Mouse (Mus musculus) erythroblast, embryonic 14.5 days (primary cell): ENCODE results near the gene Mycn. TPM values are rescaled to one million over a fixed set of nuclear protein-coding genes. Genes with fewer than 3 reads are reported as not detected.

Experiments used
- H3K27me3 ChIP-seq: 2 replicates; pipeline ENCODE4 v1.6.1; 2012; ENCODE audit warnings: inconsistent platforms; ENCODE audit not compliant: control insufficient read depth
- H3K36me3 ChIP-seq: 2 replicates; pipeline ENCODE4 v1.6.1; 2012; ENCODE audit warnings: mild to moderate bottlenecking, inconsistent platforms; ENCODE audit not compliant: control insufficient read depth
- H3K4me1 ChIP-seq: 2 replicates; pipeline ENCODE4 v1.6.1; 2012; ENCODE audit warnings: inconsistent platforms; ENCODE audit not compliant: control insufficient read depth
- H3K4me3 ChIP-seq: replicated peaks from 2 replicates; pipeline ENCODE3; 2012; ENCODE audit warnings: moderate library complexity, mild to moderate bottlenecking, inconsistent platforms
- H3K9me3 ChIP-seq: 2 replicates; pipeline ENCODE4 v1.6.1; 2012; ENCODE audit warnings: low read length, inconsistent platforms, mixed read lengths; ENCODE audit not compliant: control insufficient read depth
- GATA1 ChIP-seq: IDR thresholded peaks from 2 replicates; pipeline ENCODE4 v1.6.1; 2012; ENCODE audit warnings: low read length, inconsistent platforms, mixed read lengths
- TAL1 ChIP-seq: IDR thresholded peaks from 3 replicates; pipeline ENCODE4 v1.6.1; 2012; ENCODE audit warnings: low read length, inconsistent platforms, mixed read lengths
- polyA plus RNA-seq: library from polyadenylated mRNA; stranded (reverse); fragments of >175 nt; gene quantifications from 2 replicates; pipeline ENCODE4 v1.2.3, GENCODE M21; 2012

Gene Mycn
- polyA plus RNA-seq, 1 experiment = 0.02 TPM

DNA sequence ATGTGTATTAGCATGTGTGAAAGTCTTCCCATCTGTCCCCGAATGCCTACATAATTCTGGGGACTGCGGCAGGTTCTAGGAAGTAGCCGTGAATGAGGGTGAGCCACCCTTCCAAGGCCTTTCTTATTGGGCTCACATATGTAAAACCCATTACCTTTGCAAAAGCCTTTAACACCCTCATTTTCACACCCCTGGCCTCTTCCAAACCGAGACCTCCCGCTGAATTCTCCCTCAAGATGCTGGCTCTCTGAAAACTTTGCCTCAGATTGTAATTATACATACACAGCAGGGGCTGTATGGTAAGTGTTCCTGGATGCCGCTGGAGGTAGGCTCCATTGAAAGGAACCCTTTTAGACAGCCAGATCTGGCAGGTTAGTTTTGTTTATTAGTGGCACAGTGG is 1.6 kb upstream of the Mycn start:
- TF ChIP-seq TAL1 (no peak), GATA1 (no peak)
- Histone ChIP-seq H3K4me1 (peaks cover 9% of the 10 kb centered on the region; the same call in 1 of the 2 replicates), H3K4me3 (no peak overlapping the region), H3K27me3 (peaks cover 65% of the 10 kb centered on the region), H3K9me3 (peaks cover 6% of the 10 kb centered on the region; the same call in 1 of the 2 replicates), H3K36me3 (no peaks in the 10 kb centered on the region)

DNA sequence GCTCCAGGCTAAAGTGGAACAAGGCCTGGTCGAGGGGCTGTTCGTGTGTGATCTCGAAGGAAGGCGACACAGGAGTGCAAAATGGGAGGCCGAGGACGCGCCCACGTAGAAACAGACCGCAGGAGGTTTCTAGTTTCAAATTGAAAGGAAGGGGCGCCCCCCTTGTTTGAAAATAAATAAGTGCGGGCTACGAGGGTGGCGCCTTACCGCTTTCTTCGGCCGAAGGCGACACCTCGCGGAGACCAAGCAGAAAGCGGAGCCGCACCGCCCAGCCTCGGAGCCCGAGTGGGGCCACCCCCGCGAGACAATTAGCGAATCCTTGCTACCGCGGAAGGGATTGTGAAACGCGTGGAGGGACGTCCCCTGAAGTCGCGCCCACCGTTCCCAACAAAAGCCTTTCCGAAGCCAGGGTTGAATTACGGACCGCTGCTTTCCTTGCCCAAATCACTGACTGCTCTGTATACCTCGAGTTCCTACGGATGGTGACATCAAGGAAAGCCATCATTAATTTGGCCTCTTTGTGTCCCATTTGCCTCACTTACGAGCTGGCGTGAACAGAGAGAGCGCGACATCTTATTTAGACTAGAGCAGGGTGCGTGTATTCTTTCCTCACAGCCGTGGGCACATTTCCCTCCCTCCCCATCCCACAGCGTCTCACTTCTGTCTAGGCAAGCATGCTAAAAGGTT is 793 bp upstream of the Mycn start:
- peaks cover 73% of the 10 kb centered on the region for H3K27me3 ChIP-seq
- no peak for TF ChIP-seq GATA1
- no peak for TF ChIP-seq TAL1
- peak overlapping the region; percentile 59 for H3K4me3 ChIP-seq
- H3K4me1 ChIP-seq = peaks cover 9% of the 10 kb centered on the region; the same call in 1 of the 2 replicates
- H3K36me3 ChIP-seq = no peaks in the 10 kb centered on the region
- H3K9me3 ChIP-seq = peaks cover 6% of the 10 kb centered on the region; the same call in 1 of the 2 replicates

DNA sequence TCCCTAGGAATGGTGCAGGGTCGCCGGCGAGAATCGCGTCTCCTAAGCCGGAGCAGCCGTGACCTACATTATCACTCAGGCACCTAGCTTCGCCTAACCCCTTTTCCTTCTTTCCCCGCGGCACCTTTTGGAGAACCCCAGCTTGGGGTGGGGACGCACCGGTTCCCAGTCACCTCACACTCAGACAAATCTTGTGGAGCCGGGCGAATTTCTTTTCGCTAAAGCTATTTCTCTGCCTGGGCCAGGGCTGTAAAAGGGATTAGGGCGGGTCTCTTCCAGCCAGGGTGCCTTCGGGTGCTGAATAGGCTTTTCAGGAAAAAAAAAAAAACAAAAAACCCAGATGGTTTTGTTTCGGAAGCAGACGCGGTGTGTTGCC is 597 bp downstream of the Mycn start:
- Histone ChIP-seq H3K9me3 (peaks cover 6% of the 10 kb centered on the region; the same call in 1 of the 2 replicates), H3K4me1 (peaks cover 9% of the 10 kb centered on the region; the same call in 1 of the 2 replicates), H3K36me3 (no peaks in the 10 kb centered on the region; the same call in 1 of the 2 replicates), H3K4me3 (peak overlapping the region; percentile 59), H3K27me3 (peaks cover 83% of the 10 kb centered on the region)
- TF ChIP-seq GATA1 = no peak
- TF ChIP-seq TAL1 = no peak

DNA sequence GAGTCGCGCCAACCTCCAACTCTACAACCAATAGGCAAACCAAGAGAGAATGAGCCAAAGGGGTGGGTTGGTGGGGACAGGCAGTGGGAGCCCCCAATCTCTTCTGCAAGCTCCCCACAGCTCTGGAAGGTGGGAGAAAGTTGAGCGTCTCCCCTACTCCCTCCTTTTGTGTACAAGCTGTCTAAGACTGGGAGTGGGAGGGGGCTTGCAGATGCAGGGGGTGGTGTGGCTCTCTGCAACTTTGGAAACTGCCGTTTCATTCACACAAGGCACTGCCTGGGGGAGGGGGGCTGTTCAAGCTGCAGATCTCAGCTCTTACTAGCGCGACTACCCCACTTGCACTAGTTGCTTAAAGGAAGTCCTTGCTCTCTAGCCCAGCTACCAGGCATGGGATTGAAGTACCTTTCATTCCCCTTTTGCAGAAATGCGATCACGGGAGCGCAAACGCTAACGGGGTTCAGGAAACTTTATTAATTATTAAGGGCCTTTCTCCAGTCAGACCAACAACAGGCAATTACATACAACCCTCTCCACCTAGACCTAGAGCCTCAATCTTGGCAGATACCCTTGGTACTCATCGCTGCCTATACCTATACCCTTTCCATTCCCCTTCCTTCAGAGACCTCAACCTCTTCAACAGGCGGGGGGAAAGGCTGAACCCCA is 1.1 kb downstream of the Mycn start:
- Histone ChIP-seq H3K9me3 (peaks cover 6% of the 10 kb centered on the region; the same call in 1 of the 2 replicates), H3K36me3 (no peaks in the 10 kb centered on the region; the same call in 1 of the 2 replicates), H3K27me3 (peaks cover 82% of the 10 kb centered on the region), H3K4me3 (peak overlapping the region; percentile 59), H3K4me1 (peaks cover 9% of the 10 kb centered on the region; the same call in 1 of the 2 replicates)
- TF ChIP-seq GATA1 = no peak
- TF ChIP-seq TAL1 = no peak

DNA sequence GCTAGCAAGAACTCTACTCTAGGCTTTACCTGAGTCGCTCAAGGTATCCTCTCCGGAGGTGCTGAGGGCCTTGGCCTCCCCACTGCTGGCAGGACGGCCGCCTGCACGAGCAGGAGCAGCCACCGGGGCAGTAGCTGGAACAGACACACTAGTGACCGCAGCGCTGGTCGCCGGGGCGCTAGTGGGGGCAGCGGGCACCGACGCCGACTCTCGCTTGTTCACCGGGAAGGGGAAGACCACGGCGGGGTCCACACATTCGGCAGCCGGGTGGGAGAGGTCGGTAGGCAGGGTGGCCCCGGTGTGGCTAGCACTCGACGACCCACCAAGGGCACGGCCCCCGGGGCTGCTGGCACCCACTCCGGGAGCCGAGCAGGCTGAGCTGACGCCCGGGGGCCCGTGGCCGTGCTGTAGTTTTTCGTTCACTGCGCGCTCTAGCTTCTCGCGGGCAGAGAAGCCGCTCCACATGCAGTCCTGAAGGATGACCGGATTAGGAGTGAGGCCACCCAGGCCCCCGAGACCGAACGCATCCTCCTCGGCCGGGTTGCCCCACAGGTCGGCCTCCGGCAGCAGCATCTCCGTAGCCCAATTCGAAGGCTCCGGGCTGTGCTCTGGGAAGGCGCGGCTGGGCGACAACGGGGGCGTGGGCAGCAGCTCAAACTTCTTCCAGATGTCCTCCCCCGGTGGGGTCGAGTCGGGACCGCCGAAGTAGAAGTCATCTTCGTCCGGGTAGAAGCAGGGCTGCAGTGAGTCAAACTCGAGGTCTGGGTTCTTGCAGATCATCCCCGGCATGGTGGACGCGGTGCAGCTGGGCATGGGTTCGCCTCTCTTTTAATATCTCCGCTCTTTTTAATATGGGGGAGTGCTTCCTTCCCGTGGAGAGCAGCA is 1.9 kb downstream of the Mycn start:
- Histone ChIP-seq H3K4me3 (peak overlapping the region; percentile 32), H3K9me3 (peaks cover 6% of the 10 kb centered on the region; the same call in 1 of the 2 replicates), H3K27me3 (peaks cover 79% of the 10 kb centered on the region), H3K4me1 (peaks cover 9% of the 10 kb centered on the region; the same call in 1 of the 2 replicates), H3K36me3 (no peaks in the 10 kb centered on the region; the same call in 1 of the 2 replicates)
- TF ChIP-seq GATA1 (no peak), TAL1 (no peak)

DNA sequence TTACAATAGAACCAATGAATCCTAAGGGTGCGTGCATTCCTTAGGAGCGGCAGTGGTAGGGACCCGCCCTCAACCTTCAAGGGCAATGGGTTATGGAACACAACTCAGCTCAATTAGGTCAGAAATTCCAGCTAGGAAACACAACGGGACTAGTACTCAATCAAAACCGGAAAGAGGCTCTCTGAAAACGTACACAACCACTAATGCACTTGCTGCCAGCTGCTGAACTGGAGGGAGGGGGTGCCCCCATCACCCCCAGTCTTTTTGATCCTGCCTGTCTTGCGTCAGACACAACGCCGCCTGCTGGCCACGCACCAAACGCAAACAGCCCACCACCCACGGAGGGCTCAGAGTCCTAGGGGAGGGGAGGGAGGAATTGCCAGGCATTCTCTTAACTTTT is 2.9 kb downstream of the Mycn start:
- no peak for TF ChIP-seq GATA1
- TF ChIP-seq TAL1 = no peak
- H3K9me3 ChIP-seq = peaks cover 6% of the 10 kb centered on the region; the same call in 1 of the 2 replicates
- H3K36me3 ChIP-seq = no peaks in the 10 kb centered on the region; the same call in 1 of the 2 replicates
- H3K4me3 ChIP-seq = peak overlapping the region; percentile 14
- H3K27me3 ChIP-seq = peaks cover 74% of the 10 kb centered on the region
- H3K4me1 ChIP-seq = peaks cover 9% of the 10 kb centered on the region; the same call in 1 of the 2 replicates

DNA sequence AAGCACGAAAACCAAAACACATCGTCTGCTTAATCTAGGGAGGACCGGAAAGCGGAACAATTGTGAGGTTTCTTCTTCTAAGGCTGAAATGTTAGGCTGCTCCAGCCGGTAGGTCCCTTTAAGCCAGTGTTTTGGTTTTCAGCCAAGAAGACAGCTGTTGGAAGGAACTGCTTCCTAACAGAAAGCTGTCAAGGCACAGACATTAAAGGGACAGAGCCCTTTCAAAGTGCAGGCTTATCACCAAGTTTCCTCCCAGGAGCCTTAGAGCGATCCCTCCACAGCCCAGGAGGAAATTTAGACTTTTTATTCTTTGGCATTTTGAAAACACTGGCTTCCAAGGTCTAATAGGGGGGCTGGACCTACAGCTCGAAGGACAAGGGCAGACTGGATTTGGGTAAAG is 3.4 kb downstream of the Mycn start:
- Histone ChIP-seq H3K4me3 (no peak overlapping the region), H3K9me3 (peaks cover 6% of the 10 kb centered on the region; the same call in 1 of the 2 replicates), H3K4me1 (peaks cover 9% of the 10 kb centered on the region; the same call in 1 of the 2 replicates), H3K36me3 (no peaks in the 10 kb centered on the region; the same call in 1 of the 2 replicates), H3K27me3 (peaks cover 69% of the 10 kb centered on the region)
- no peak for TF ChIP-seq TAL1
- TF ChIP-seq GATA1 = no peak

DNA sequence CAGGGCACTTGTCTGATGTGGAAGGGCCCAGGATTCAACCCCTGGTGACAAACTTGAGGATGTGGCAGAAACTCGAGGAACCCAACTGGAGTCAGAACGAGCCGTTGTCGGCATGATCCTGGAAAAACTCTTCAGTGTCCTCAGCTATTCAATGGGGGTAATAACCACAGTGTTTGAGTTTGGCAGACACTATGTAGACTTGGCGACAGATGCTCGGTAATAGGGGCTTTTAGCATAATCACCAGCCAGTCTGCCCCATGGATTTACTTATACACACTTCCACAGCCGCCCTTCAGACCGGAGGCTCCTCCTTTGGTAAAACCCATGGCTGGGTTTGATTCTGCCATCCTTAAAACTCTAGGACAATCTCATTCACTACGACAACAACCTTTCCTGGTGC is 4.0 kb downstream of the Mycn start:
- TF ChIP-seq GATA1 (no peak), TAL1 (no peak)
- Histone ChIP-seq H3K4me1 (peaks cover 9% of the 10 kb centered on the region; the same call in 1 of the 2 replicates), H3K4me3 (no peak overlapping the region), H3K9me3 (peaks cover 6% of the 10 kb centered on the region; the same call in 1 of the 2 replicates), H3K36me3 (no peaks in the 10 kb centered on the region; the same call in 1 of the 2 replicates), H3K27me3 (peaks cover 63% of the 10 kb centered on the region)
